Mouse (Mus musculus) cerebellum, adult 2 months (tissue): ENCODE results near the gene Smap1.

Experiments
- CTCF ChIP-seq: fragments of 200-500 bp; IDR thresholded peaks from 2 replicates; pipeline ENCODE4 v1.5.1; 2011; ENCODE audit warnings: low read depth, mild to moderate bottlenecking, control low read depth, low read length, moderate library complexity, borderline replicate concordance; ENCODE audit not compliant: insufficient read depth
- POLR2A ChIP-seq: fragments of 200-500 bp; IDR thresholded peaks from 2 replicates; pipeline ENCODE4 v1.6.1; 2011; ENCODE audit warnings: low read length, control low read depth, borderline replicate concordance; ENCODE audit not compliant: insufficient read depth

DNA sequence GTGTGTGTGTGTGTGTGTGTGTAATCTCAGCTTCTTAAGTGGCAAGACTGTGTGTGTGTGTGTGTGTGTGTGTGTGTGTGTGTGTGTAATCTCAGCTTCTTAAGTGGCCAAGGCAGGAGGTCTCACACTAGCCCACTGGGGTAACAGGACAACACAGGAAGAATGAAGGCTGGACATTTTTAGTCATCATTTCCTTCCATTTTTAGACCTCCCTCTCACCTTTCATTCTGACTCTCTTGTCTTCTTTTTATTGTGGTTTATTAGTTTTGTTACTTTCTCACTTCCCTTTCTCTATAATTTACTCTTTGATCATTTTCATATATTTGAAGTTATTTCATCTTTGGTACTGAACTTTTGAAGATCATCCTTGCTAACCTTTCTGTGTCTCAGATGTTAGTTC, 81.2 kb downstream of the Smap1 start:
- TF ChIP-seq CTCF: no peak
- no peak for TF ChIP-seq POLR2A
